Mouse (Mus musculus): ENCODE data around the gene Bcs1l.

The Bcs1l gene

DNA sequence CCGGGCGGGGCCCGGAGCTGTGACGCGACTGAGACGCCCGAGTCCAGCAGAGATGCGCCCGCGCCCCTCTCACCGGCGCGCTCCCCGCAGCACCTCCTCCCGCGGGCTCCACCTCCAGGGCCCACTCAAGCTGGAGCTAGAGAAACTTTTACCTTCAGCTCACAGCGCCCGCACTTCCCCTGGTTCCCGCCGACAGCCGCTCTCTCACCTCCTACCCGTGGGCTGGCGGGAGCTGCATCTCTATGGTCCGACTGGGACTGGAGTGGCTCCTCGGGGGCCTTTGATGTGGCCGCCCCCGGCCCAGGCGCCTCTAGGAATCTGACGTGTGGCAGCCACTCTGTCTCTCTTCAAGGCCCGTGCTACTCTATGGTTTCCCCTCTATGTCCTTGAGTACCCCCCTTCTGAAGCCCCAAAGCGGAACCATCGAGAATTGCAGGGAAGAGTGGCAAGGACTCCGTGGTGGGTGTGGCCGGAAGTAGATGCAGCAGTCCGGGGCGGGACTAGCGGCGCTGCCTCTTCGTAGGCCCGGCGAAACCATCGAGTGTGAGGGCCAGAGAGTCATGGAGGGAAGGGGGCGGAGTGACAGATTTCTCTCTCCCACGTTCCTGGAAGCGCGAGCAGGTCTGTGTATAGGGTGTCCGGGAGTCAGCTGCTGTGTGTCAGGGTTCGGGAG lies at the start of gene Bcs1l, which contains the start of gene Zfp142:
Bcs1l (plus strand) TSS at position 517 of the 673 bp plus-strand sequence.
Zfp142 (minus strand) TSS at position 474 of the 673 bp plus-strand sequence.
- peak; percentile 99 for DNase-seq

- DNase-seq, result no peak
Measured at GRCm38 (mm10) chr1:74538650-74539049, 49.4 kb upstream of the Bcs1l start.

- DNase-seq, result no peak
Measured at GRCm38 (mm10) chr1:74542451-74542961, 45.6 kb upstream of the Bcs1l start, which contains the start of gene Plcd4. Gene Plcd4, plus strand, starts transcription at chr1:74542888.

GRCm38 (mm10) chr1:74544184-74544583 lies 43.9 kb upstream of the Bcs1l start, which contains the start of gene Usp37:
Gene Usp37, minus strand, starts transcription at chr1:74544284.
- DNase-seq, result no peak

DNA sequence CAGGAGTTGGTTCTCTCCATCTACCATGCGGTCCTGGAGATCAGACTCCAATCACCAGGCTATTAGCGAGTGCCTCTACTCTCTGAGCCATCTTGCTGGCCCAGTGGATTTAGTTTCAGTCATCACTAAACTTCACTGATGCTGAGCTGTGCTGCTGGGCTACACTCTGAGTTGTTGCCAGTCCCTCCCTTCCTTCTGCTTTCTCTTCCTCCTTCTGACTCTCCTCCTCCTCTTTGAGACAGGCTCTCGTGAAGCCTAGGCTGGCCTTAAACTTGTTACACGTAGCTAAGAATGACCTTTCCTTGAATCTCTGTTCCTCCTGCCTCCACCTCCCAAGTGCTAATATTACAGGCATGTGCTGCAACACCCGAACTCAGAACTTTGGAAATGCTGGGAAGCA lies 29.0 kb upstream of the Bcs1l start:
- no peak for DNase-seq

DNA sequence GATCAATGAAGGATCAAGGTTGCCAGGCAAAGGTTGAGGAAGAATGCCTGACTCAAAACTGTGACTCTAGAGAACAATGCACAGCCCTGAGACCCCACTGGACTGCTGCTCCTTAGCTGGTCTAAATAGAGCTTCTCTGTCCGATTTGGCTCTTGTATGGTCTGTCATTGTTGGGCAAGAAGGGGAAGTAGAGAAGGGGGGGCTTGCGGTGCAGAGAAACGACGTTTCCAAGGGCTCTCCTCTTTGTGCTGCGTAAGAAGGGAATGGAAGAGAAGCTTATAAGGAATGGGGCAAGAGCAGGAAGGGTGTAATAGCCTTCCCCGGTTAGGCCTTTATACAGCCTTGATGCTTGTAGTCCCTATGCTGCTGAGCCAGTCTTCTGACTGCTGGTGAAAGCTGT lies 22.3 kb upstream of the Bcs1l start:
- no peak for DNase-seq

GRCm38 (mm10) chr1:74569739-74570719 lies 18.1 kb upstream of the Bcs1l start:
- no peak for DNase-seq

DNA sequence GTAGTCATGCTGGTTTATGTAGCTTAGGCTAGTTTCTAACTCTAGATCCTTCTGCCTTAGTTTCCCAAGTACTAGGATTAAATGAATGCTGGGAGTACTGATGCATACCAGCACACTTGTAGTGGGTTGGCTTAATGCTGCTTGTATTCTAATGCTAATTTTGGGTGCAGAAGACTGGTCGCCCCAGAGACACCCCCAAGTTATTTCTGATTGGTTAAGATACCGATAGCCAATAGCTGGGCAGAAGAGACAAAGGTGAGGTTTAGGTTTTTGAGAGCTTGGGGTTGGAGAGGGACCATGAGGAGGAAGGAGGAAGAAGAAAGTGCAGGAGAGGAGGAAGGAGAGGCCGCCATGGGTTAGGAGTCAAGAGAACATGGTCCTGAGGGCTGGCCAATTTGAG lies 5.5 kb upstream of the Bcs1l start:
- DNase-seq, result no peak

DNA sequence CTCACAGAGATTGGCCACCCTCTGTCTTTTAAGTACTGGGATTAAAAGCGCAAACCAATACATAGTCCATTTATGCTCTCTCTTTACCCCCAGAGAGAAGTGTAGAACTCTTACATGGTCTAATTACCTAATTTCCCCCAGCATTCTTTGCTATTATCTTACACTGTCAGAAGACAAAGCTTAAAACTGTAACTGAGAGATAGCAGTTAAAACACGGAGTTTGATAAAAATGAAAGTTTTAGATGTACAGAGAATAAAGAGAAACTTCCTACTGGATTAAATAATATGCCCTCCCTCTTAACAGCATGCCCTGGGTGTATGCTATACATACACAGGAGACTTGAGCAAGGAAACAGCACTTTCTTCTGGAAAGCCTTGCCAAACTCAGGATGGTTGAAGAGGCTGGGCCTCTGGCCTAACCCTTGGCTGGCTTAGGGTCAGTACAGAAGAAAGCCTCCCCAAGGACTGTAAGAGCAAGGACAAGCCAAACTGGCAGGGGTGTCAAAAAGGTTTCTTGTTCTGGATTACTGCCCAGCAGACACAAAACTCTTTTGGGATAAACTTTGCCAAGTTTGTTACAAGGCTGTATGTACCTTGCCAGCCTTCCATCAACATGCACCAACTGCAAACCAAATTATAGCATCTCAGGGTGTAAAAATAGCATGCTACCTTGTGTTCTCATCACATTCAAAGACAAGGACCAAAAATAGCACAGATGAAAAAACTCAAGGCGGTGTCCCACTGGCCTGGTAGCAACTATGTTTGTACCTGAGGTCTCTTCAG lies 3.3 kb upstream of the Bcs1l start:
- DNase-seq, result no peak

DNA sequence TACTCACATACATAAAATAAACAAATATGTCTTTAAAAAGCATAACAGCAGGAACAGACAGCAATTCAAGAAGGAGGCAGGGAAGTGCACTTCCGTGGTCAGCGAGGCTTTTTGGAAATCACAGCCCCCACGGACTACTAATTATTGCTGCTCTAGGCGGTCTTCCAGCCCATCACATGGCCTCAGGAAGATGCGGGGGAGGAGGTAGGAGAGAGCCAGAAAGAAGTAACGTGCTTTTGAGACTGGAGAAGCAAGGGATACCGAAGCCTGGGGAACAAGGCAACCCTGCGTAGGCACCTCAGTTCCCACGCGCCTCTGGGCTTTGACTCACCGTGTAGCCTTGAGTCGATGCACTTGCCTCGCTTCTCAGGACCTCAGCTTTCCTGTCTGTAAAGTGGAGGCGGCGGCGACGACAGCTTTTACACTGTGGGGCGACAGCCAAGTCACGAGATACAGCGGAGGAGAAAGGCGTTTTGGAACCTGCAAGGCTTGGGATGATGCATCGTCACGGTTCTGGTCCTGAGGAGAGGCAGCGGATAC lies 786 bp upstream of the Bcs1l start:
- no peak for DNase-seq

DNA sequence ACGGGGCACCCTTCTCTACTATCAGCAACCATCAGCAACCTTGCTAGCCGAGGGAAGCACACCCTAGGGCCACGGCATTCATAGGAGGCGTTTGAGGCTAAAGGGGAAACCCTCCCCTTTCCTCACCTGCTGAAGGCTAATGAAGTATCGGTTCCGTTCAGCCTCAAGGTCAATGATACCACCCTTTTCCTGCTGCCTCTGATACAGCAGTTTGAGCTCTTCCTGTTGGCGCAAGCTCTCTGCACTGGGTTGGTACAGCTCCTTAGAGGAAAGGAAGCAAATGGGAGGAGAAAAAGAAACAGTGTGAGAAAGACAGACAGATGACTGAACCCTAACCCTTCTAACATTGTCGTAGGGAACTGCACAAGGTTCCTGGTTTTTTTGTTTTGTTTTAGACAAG lies 6.3 kb downstream of the Bcs1l start:
- no peak for DNase-seq

DNA sequence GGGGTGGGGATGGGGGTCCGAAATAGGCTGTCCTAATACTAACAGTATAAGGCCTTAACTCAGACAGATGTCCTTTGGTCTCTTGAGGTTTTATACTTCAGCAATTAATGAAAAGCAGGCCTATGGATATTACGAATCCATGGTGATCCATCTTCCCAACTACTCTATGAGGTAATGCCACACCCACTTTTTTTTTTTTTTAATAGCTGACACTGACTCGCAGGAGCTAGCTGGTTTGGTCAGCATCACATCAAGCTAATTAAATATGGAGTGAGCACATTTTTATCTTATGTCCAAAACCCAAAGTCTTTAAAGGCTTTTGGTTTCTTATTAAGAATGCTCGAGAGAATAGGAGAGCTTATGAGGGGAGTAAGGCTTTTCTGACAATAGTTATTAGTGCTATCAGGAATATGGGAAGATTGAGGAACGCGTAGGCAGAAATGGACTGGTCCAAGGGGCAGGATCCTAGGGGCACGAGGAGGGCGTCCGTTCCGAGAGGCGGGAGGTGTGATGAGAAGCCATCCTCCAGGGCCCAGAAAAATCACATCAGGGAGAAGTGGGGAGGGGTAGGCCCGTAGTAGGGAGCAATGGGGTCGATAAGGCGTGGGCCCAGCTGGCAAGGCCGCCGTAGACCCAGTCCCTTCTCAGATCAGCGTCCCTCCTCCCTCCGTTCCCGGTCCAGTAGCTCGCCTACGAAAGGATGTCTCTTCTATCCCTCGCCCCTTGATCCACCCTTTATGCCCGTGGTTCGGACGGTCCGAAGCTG lies 12.6 kb downstream of the Bcs1l start:
- DNase-seq, result no peak

DNA sequence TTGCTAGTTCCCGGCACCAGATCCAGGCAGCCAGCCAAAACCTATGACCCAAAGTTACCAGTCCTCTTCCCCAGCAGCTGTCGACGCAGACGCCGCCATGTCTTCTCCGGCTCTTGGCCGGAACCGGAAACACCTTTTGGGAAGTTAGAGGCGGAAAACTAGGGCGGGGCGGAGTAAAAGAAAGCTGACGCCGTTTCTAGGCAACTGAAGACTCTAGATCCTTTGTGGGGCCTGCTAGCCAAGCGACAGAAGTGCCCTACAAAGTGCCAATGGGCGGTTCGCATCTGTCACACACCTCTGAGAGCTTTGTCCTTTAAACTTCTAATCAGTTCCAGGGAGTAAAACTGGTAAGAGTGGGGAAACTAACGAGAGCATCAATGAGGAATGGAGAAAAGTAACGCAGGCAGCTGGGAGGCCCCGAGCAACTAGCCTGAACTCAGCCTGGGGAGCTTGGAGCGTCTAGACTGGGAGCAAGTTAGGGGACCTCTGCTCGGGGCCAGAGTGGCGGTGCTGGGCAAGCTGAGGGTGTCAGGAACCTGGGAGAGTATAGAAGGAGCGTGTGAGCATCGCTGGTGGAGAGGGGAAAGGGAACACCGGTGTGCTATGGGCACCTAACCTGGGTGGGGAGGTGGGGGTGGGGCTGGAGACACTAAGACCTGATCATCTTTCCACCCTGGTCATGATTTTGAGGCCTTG lies 13.3 kb downstream of the Bcs1l start, which contains the start of the genes Rnf25 and Stk36:
Rnf25 (minus strand) TSS at position 131 of the 696 bp plus-strand sequence.
Stk36 (plus strand) TSS at position 179 of the 696 bp plus-strand sequence.
- peak; percentile 86 to 89 for DNase-seq

- DNase-seq, result peak; percentile 41 to 54
Measured at GRCm38 (mm10) chr1:74624183-74624582, 36.1 kb downstream of the Bcs1l start.

- DNase-seq, result no peak
Measured at GRCm38 (mm10) chr1:74626076-74626475, 38.0 kb downstream of the Bcs1l start.

DNA sequence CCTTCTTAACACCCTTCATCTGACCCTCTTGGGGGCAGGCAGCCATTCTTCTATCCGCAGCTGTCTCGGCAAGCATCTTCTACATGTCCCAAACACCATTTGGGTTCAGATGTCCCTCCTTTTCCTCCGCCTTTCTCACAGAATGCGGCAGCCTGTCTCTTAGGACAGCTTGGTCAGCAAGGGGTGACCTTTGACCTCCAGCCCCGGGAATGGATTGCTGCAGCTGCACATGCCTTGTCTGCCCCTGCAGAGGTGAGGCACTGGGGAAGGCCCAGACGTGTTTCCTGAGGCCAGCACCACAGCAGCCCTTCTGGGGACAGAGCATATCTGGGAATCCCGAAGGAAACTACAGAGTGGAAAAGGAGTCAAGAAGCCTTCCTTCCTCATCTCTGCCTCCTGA lies 39.9 kb downstream of the Bcs1l start:
- peak in 1 of 2 experiments; percentile 39 for DNase-seq

DNA sequence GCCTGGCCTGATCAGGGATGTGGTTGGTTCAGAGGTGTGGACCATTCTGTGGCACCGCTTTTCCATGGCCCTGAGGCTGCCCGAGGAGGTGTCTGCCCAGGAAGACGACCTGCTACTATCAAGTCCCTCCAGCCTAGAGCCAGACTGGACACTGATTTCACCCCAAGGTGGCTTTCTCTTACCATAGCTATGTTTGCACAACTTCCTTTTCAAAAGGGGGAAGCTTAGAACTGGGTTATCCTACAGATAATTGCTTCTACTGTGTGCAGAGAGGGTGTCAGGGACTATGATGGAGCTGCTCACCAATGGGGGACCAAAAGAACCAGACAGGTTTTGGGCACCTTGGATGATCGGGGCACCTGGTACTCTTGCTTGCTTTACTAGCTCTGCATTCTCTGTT lies 44.6 kb downstream of the Bcs1l start:
- DNase-seq, result no peak
